Mouse (Mus musculus) left cerebral cortex, adult 11 months (tissue): ENCODE measurements around the gene Dlg1.

Experiments
- DNase-seq: peaks from one replicate; pipeline ENCODE4 v3.0.0; 2022; ENCODE audit warnings: low spot score

Dlg1 gene

GRCm38 (mm10) chr16:31905891-31906825, 242.9 kb downstream of the Dlg1 start:
- no peak for DNase-seq

GRCm38 (mm10) chr16:31906896-31907295, 243.7 kb downstream of the Dlg1 start:
- DNase-seq, result no peak

- no peak for DNase-seq
Observed at GRCm38 (mm10) chr16:31908959-31909358, 245.7 kb downstream of the Dlg1 start.

GRCm38 (mm10) chr16:31910281-31910847, 247.1 kb downstream of the Dlg1 start:
- DNase-seq, result no peak

GRCm38 (mm10) chr16:31917776-31918175, 254.5 kb downstream of the Dlg1 start:
- no peak for DNase-seq

- DNase-seq, result peak; percentile 78
Observed at GRCm38 (mm10) chr16:31918248-31918724, 255.0 kb downstream of the Dlg1 start.

GRCm38 (mm10) chr16:31924368-31924767, 261.1 kb downstream of the Dlg1 start:
- DNase-seq, result no peak
